Mouse (Mus musculus) CH12F3 (cell line): ENCODE measurements around the gene Carmil2.

ENCODE experiments used
- in situ Hi-C: fragments of 300-500 bp; cut with MboI; formaldehyde crosslinking; loops from 2 replicates; pipeline ENCODE4 v1.14.3; 2020; ENCODE audit warnings: low sequenced_read_pairs

Gene Carmil2

GRCm38 (mm10) chr8:105695080-105695780 lies 9.2 kb downstream of the Carmil2 start:
- in situ Hi-C loops, result no loop called here

DNA sequence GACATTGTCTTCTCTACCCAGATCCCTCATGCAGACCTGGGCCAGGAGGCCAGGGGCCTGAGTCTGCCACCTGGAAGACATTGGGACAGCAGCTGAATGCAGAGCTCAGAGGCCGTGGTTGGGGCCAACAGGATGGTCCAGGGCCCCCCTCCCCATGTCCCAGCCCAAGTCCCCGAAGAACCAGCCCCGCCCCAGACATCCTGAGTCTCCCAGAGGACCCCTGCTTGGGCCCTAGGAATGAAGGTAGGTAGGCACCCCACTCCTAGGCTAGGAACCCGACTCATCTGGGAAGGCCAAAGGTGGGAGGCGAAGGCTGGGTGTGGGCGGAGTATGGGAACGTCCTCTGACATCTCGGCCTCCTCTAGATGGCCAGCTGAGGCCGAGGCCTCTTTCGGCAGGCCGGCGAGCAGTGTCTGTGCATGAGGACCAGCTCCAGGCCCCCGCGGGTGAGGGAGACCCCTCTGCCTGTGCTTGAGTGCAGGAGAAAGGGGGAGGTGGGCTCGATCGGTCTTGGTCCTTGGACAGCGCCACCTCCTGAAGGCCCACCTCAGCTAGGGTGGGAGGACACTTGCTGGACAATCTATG lies 11.2 kb downstream of the Carmil2 start:
- in situ Hi-C loops, result no loop called here

GRCm38 (mm10) chr8:105698734-105699133 lies 12.7 kb downstream of the Carmil2 start:
- in situ Hi-C loops, result no loop called here

GRCm38 (mm10) chr8:105699488-105700215 lies 13.6 kb downstream of the Carmil2 start:
- in situ Hi-C loops, result no loop called here

DNA sequence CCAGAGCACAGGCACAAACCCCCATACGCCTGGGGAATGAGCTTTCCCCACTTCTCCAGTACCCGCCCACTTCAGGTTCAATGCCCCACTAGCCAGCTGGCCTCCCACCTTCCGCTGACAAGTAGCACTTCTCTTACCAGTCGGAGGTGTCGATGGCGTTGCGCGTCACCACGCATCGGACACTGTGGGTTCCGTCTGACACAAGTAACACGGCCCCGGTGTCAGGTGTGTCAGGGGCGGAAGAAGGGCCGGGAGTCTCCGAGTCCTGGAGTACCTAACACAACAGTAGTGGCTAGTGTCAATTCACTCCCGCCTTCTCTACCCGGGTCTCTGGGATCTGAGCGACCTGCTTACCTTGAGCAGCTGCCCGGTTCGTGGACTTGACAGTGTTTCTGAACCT lies 14.5 kb downstream of the Carmil2 start:
- in situ Hi-C loops, result no loop called here

DNA sequence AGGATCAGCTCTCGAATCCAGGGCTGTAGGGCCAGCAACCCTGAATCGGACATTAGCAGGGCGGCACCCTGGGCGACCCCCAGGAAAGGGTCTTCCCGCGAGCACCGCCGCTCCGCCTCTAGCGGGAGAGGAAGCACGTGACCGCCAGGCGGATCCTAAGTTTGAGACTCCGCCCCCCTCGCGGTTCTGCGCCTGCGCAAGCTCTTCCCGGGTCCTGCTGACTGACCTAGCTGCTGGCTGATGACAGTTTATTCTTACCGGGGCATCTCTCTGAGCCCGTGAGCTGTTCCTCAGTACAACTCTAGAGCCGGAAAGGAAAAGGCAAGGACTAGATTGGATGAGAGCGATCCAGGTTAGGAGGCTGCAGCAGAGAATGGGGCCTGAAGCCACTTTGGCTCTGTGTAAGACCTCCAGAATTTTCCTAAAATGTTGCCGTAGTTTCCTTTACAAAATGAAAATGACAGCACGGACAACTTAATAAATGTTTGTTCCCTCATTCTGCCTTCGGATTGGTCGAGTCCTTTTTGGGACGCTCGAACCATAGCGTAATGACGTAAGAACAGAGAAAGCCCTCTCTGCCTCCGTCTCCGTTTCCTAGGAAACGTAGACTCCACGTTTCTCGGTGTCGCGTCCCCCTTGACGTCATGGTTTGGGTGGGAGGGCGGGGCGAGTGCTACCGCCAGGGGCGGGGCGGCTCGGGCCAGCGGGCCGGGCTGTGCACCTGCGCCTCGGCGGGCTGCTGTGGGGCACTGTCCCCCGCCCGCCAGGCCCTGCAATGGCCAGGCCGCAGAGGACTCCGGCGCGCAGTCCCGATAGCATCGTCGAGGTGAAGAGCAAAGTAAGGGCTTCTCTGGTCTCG lies 15.1 kb downstream of the Carmil2 start, which contains the start of the genes Acd and Pard6a:
TSS of gene Acd (minus strand) at position 137 of the 859 bp plus-strand sequence.
TSS of gene Pard6a (plus strand) at position 183 of the 859 bp plus-strand sequence.
- in situ Hi-C loops, result no loop called here

GRCm38 (mm10) chr8:105702001-105702401 lies 15.9 kb downstream of the Carmil2 start:
- in situ Hi-C loops, result no loop called here

DNA sequence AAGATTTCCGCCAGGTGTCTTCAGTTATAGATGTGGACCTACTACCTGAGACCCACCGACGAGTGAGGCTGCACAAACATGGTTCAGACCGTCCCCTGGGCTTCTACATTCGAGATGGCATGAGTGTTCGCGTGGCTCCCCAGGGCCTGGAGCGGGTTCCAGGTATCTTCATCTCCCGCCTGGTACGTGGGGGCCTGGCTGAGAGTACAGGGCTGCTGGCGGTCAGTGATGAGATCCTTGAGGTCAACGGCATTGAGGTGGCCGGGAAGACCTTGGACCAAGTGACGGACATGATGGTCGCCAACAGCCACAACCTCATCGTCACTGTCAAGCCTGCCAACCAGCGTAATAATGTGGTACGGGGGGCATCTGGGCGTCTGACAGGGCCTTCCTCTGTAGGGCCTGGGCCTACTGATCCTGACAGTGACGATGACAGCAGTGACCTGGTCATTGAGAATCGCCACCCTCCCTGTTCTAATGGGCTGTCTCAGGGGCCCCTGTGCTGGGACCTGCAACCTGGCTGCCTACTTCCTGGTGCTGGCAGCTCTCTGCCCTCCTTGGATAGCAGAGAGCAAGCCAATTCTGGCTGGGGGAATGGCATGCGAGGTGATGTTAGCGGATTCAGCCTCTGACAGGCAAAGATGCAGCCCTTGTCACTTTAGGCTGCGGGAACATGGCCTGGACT lies 16.8 kb downstream of the Carmil2 start:
- in situ Hi-C loops, result no loop called here

- in situ Hi-C loops, result no loop called here
Observed at GRCm38 (mm10) chr8:105704146-105704812, 18.2 kb downstream of the Carmil2 start.

DNA sequence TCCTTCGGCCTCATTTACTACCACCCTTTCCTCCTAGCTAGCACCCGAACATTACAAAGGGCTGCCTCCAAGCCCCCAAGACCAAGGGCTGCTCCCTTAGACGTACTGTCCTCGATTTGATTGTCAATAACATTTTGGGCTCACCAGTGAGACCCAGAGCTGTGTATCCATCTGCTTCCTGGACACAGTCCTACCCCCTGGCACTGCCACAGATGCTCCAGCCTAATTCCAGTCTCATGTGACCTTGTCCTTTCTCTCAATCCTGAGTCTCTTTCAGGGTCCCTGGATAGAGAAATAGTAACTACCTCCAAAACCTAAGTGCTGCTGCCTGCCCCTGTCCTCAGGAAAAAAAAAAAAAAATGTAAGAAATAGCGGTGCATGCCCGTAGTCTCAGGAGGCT lies 18.9 kb downstream of the Carmil2 start:
- in situ Hi-C loops, result no loop called here

DNA sequence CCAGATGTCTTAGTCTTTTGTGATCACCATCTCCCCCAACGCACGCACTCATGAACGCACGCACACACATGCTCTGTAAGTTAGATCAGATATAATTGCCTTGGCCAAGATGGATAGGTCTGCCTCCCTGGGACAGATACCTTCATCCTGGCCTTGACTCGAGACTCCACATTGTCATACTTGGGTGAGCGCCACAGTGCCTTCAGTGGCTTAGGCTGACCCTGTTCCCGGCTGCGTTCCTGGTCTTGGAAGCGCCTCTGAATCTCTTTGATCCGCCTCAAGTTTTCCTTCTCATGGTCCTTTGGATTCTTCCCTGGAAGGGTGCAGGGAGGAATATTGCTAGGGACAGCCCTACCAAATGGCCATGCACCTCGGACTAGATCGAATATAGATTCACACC lies 20.4 kb downstream of the Carmil2 start:
- in situ Hi-C loops, result no loop called here

- in situ Hi-C loops, result no loop called here
Observed at GRCm38 (mm10) chr8:105707498-105708403, 21.7 kb downstream of the Carmil2 start, which contains the start of the genes 4933405L10Rik and Enkd1. TSS of gene 4933405L10Rik (plus strand) at chr8:105707655. TSS of gene Enkd1 (minus strand) at chr8:105708210.

GRCm38 (mm10) chr8:105708675-105709074 lies 22.6 kb downstream of the Carmil2 start:
- in situ Hi-C loops, result no loop called here

- in situ Hi-C loops, result no loop called here
Observed at GRCm38 (mm10) chr8:105709317-105709716, 23.2 kb downstream of the Carmil2 start.

DNA sequence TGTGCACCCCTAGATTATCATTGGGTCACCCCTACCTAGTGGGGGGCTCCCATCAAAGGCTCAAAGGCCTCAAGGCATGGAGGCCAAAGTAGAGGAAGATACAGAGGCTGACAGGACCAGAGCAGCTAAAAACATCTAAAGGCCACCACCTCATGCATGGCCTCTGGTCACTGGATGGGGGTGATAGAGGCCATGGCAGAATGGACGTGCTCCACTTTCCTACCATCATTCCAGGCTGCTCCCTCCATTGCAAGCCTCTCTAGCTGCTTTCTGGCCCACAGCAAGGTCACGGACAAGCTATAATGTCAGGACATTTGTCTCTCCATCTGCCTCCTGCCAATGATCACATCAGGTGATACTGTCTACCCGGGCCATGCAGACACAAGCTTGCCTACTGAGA lies 26.2 kb downstream of the Carmil2 start:
- in situ Hi-C loops, result loop anchor here (10.0 kb wide), 1 partner anchor 83 kb away; no protein-coding TSS in a partner anchor

GRCm38 (mm10) chr8:105714139-105714538 lies 28.1 kb downstream of the Carmil2 start:
- in situ Hi-C loops, result loop anchor here (10.0 kb wide), 1 partner anchor 81 kb away; no protein-coding TSS in a partner anchor

DNA sequence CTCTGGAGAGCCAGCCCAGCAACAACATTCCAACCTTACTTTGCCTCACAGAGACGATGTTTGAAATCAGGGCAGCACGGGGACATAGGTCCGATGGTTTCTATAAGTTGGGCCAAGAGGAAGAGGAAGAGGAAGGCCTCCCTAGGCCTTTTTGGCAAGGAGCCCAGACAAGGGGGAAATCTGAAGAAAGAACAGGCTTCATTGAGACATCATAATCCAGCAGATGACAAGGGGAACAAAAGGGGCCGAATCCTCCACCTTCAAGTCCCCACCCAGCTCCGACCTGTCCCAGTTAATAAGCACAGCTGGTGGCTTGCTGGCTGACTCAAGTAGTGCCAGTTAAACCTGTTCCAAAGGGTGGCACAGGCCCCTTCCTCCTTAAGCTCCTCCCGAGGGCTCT lies 29.0 kb downstream of the Carmil2 start:
- in situ Hi-C loops, result loop anchor here (10.0 kb wide), 1 partner anchor 80 kb away; no protein-coding TSS in a partner anchor

DNA sequence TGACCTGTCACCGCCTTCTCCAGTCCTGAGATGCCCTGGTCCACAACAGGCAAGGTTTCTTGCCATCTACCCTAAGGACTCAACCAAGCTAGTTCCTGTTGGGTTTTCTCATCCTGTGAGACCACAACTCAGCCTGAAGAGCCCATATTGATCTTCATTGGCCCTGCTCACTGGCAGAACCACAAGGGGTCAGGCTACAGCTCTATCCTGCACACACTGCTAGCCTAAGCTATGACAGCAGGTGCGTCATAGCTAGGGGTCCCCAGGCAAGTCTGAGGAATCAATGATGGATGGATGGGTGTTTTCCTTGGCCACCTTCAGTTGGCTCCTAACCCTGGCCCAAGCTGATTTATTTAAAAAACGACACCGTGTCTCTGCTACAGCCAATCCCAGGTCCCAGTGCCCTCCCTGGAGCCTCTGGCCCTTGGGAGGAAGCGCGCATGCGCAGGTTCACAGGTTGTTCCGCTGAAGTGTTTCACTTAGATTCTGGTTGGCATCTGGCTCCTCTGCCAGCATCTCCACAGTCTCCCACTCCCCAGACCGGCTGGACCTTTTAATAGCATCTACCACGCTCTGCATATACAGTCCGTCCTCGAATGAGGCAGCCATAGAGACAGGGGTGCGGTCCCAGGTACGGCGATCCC lies 30.4 kb downstream of the Carmil2 start:
- in situ Hi-C loops, result loop anchor here (10.0 kb wide), 1 partner anchor 78 kb away; no protein-coding TSS in a partner anchor
